Mouse (Mus musculus): ENCODE results near the gene Psg27.
"Not testable (repeated sequence)": the region's sequence is repeated elsewhere in the genome, so short reads cannot be mapped to it uniquely, and the experiment has no call there.

Psg27 gene

DNA sequence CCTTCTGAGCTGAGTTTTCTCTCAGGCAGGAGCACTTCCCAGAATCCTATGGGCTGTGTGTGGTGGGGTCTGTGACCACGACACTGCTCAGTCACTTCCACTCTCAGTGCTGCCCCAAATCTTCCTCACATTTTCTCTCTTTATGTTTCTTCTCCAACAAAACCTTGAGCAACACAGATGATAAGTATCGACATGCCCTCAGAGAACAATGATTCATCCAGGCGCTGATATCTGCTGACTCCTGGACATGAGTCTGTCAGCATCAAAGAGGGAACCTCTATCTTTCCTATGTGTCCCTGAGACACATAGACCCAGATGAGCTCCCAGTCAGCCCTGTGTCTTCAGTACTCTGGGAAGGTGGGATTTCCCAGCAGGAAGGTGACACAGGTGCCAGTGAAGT lies at the start of gene Psg27:
TSS of gene Psg27 (minus strand) at position 101 of the 400 bp plus-strand sequence.
- no peak for DNase-seq (ENCODE audit: low spot score)

DNA sequence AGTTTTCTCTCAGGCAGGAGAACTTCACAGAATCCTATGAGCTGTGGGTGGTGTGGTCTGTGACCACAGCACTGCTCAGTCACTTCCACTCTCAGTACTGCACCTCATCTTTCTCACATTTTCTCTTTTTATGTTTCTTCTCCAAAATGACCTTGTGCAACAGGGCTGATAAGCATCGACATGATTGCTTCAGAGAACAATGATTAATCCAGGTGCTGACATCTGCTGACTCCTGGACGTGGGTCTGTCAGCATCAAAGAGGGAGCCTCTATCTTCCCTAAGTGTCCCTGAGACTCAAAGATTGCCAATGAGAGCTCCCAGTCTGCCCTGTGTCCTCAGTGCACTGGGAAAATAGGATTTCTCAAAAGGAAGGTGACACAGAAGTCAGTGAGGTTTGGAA lies 49.3 kb upstream of the Psg27 start, which contains the start of gene Psg23:
TSS of gene Psg23 (minus strand) at position 101 of the 400 bp plus-strand sequence.
- not testable (repeated sequence) for DNase-seq (ENCODE audit: low spot score)

DNA sequence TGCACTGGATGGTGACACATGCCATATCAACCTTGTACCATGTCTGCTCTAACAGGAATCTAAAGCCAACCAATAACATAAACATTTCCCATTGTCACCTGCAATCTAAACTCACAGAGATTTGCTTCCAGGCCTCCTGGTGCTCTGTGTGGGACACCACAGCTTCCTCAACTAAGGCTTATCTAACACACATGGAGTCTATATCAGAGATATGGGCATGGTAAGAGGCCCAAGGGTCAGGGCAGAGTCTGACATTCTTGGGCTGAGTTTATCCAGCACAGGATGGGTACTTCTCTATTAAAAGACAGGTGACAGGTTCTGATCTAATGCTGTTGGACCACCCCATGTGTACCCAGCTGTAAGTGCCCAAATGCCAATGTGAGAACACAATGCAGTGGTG lies 7.3 kb downstream of the Psg27 start:
- DNase-seq (ENCODE audit: low spot score), result no peak

DNA sequence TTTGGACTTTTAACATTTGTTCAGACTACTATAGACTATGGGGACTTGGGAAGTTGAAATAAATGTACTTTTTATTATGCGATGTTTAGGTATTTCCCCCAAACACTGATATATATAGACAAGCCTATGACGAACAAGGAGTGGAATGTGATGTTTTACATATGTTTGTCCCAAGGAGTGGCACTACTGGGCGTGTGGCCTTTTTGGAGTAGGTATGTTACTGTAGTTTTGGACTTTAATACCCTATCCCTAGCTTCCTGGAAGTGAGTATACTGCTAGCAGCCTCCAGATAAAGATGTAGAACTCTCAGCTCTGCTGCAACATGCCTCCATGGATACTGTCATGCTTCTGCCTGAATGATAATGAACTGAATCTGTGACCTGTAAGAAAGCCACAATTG lies 11.4 kb downstream of the Psg27 start:
- DNase-seq (ENCODE audit: low spot score), result not testable (repeated sequence)

DNA sequence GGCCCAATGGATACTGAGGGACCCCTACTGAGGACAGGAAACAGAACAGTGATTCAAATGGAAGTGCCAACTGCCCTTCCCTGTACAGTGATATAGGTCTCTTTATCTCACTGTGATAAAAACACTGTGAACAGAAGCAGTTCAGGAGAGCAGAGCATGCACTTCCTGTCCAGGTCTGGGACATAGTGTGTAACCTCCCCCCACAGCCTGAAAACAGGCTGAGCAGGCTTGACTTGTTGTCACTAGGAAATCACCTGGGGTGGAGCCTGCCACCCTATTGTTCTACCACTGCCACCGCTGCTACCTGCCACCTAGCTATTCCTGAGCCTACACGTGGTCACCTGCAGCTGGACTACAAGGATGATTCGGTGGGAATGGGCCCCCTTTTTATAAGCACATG lies 33.7 kb downstream of the Psg27 start:
- DNase-seq (ENCODE audit: low spot score), result no peak

DNA sequence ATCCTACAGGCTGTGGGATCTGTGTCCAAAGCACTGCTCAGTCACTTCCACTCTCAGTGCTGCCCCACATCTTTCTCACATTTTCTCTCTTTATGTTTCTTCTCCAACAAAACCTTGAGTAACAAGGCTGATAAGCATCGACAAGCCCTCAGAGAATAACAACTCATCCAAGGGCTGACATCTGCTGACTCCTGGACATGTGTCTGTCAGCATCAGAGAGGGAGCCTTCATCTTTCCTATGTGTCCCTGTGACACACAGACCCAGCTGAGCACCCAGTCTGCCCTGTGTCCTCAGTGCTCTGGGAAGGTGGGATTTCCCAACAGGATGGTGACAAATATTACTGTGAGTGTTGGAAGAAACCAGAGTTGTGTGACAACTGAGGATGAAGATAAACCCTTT lies 34.9 kb downstream of the Psg27 start, which contains the start of gene Psg25:
TSS of gene Psg25 (minus strand) at position 101 of the 400 bp plus-strand sequence.
- DNase-seq (ENCODE audit: low spot score), result no peak

DNA sequence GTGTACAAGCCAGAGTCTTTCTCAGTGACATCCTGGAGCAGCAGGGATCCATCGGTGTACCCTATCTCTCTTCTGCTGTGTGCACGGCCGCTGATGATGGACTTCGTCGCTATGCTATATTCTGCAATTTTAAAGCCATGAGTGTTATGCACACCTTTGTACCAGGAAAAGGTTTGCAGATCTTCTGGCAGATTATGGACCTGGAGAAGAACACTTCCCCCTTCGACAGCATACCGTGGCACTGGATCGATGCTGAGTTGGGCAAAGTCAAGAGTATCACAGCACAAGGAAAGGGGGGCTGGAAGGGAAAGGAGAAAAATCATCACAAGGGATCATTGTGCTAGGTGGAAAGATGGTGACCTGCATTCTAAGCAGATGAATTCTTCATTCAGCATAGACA lies 42.4 kb downstream of the Psg27 start:
- DNase-seq (ENCODE audit: low spot score), result no peak

DNA sequence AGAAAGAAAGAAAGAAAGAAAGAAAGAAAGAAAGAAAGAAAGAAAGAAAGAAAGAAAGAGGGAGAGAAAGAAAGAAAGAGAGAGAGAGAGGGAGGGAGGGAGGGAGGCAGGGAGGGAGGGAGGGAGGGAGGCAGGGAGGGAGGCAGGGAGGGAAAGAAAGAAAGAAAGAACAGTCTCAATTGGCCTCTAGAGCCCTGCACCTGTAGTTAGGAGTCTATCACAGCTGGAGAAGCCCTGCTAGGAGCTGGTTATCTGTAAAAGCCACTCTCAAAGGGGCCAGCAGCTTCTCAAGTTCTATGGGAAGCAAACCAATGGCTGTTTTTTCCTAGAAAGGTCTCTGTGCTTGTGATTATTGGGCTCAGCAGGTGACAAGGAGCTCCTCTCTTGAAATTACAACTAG lies 54.3 kb downstream of the Psg27 start:
- DNase-seq (ENCODE audit: low spot score), result not testable (repeated sequence)

DNA sequence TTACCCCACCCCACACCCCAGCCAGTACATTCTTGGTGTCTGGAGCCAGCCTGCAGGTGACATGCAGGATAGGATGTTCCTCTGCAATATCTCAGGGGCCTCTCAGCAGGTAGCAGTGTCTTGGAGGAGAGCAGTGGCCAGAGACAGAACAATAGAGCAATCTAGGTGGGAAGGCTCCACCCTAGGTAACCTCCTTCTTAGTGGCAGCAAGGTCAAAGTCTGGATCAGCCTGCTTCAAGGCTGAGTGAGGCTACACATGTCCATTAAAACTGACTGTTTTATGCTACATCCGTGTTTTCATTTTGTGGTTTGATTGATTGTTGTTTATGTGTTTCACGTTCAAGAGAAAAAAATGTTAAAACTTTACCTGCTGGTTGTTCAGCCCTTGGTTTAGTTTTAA lies 54.7 kb downstream of the Psg27 start:
- not testable (repeated sequence) for DNase-seq (ENCODE audit: low spot score)

DNA sequence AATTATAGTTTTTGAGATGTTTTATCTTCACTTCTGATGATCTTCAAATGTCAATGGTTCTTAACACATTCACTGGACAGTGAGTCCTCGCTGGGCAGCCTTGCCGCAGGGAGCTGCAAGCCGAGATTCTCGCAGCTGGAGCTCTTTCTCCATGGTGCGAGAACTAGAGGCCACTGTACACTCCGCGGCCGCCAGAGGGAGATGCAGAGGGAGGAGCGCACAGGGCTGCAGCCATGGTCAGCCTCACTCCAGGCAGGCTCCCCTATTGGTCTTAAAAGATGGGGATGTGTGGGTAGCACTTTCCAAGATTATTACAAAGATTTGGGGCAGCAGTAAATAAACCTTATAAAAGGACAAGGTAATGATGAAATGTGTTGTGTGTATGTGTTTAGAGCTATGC lies 55.6 kb downstream of the Psg27 start:
- no peak for DNase-seq (ENCODE audit: low spot score)
